Mouse (Mus musculus) heart, adult 2 months (tissue): Measurements from ENCODE around the gene Ptpn1. TPM values are rescaled to one million over a fixed set of nuclear protein-coding genes. Genes with fewer than 3 reads are reported as not detected.

Experiments
- DNase-seq, 2 experiments: peaks; one replicate each; pipeline ENCODE4 v3.0.0; 2021
- H3K27ac ChIP-seq: fragments of 200-600 bp; 2 replicates; pipeline ENCODE4 v1.8.1; 2022
- H3K27me3 ChIP-seq: fragments of 200-500 bp; 2 replicates; pipeline ENCODE4 v1.6.1; 2012; ENCODE audit warnings: mild to moderate bottlenecking, low read length, inconsistent platforms, mixed read lengths; ENCODE audit not compliant: control insufficient read depth, insufficient read depth
- H3K36me3 ChIP-seq: fragments of 200-500 bp; 2 replicates; pipeline ENCODE4 v1.6.1; 2012; ENCODE audit warnings: low read length, inconsistent platforms; ENCODE audit not compliant: control insufficient read depth, insufficient read depth
- H3K4me1 ChIP-seq: fragments of 200-500 bp; 2 replicates; pipeline ENCODE4 v1.6.1; 2011; ENCODE audit warnings: low read length; ENCODE audit not compliant: control insufficient read depth, insufficient read depth
- H3K4me3 ChIP-seq: fragments of 200-600 bp; 2 replicates; pipeline ENCODE4 v1.8.1; 2022
- H3K79me2 ChIP-seq: fragments of 200-500 bp; replicated peaks from 2 replicates; pipeline ENCODE4 v1.6.1; 2012; ENCODE audit warnings: mild to moderate bottlenecking, inconsistent platforms, low read length, moderate library complexity, mixed read lengths; ENCODE audit not compliant: control insufficient read depth, insufficient read depth
- H3K9ac ChIP-seq: fragments of 200-500 bp; 2 replicates; pipeline ENCODE4 v1.6.1; 2012; ENCODE audit warnings: low read depth, mild to moderate bottlenecking, control low read depth, inconsistent platforms, low read length, mixed read lengths
- CTCF ChIP-seq: fragments of 200-600 bp; IDR thresholded peaks from 2 replicates; pipeline ENCODE4 v1.8.1; 2022; ENCODE audit warnings: antibody characterized with exemption, mild to moderate bottlenecking, moderate library complexity
- EP300 ChIP-seq: fragments of 200-500 bp; IDR thresholded peaks from 2 replicates; pipeline ENCODE4 v1.6.1; 2011; ENCODE audit warnings: low read depth, low read length, control low read depth; ENCODE audit not compliant: insufficient read depth
- POLR2A ChIP-seq: fragments of 200-500 bp; IDR thresholded peaks from 2 replicates; pipeline ENCODE4 v1.6.1; 2011; ENCODE audit warnings: mild to moderate bottlenecking, low read depth, low read length, control low read depth; ENCODE audit not compliant: insufficient read depth
- WGBS: fragments of 180-500 bp; shearing (Covaris S2); methylation state at CpG from one replicate; pipeline ENCODE4 v1.1.7; 2018; 5-methylcytosine and 5-hydroxymethylcytosine counted together
- intact Hi-C: fragments of 180-260 bp; cut with DNase I; formaldehyde crosslinking; loops from one replicate; pipeline ENCODE4 v1.15.1; 2025
- polyA plus RNA-seq: library from polyadenylated mRNA; depleted of rRNA; stranded (reverse); fragments of >200 nt; gene quantifications from 2 replicates; pipeline ENCODE4 v1.2.3, GENCODE M21; 2012
- total RNA-seq, 2 experiments: library from RNA; stranded (reverse); gene quantifications; 2 replicates each; pipeline ENCODE4 v1.2.3; 2021

The Ptpn1 gene
- total and polyA plus RNA-seq, 3 experiments, result 15.7 to 23.2 (median 21.4) TPM

GRCm38 (mm10) chr2:167963176-167963575, 31.3 kb downstream of the Ptpn1 start:
- 67% methylated on average over 4 of the region's 4 CpGs for WGBS
- peaks cover 24% of the 10 kb centered on the region for H3K4me1 ChIP-seq
- no peak for TF ChIP-seq CTCF
- no peak for TF ChIP-seq EP300
- TF ChIP-seq POLR2A, result no peak
- no peak overlapping the region for H3K9ac ChIP-seq
- intact Hi-C loops, result no loop called here
- H3K4me3 ChIP-seq, result no peak overlapping the region
- DNase-seq, result no peak
- H3K79me2 ChIP-seq, result no peaks in the 10 kb centered on the region
- peaks cover 10% of the 10 kb centered on the region; the same call in 1 of the 2 replicates for H3K36me3 ChIP-seq
- no peak overlapping the region for H3K27ac ChIP-seq
- H3K27me3 ChIP-seq, result no peaks in the 10 kb centered on the region

- no peak for DNase-seq
- Histone ChIP-seq H3K4me1 (peaks cover 19% of the 10 kb centered on the region), H3K27me3 (no peaks in the 10 kb centered on the region), H3K4me3 (no peak overlapping the region), H3K9ac (no peak overlapping the region), H3K27ac (no peak overlapping the region), H3K79me2 (no peaks in the 10 kb centered on the region), H3K36me3 (peaks cover 10% of the 10 kb centered on the region; the same call in 1 of the 2 replicates)
- intact Hi-C loops, result no loop called here
- TF ChIP-seq EP300 (no peak), CTCF (no peak), POLR2A (no peak)
- 81% methylated on average over 9 of the region's 9 CpGs for WGBS
Observed at GRCm38 (mm10) chr2:167963778-167964300, 32.0 kb downstream of the Ptpn1 start.

- H3K9ac ChIP-seq, result no peak overlapping the region
- H3K27ac ChIP-seq, result no peak overlapping the region
- H3K27me3 ChIP-seq, result no peaks in the 10 kb centered on the region
- intact Hi-C loops, result no loop called here
- peaks cover 8% of the 10 kb centered on the region; the same call in 1 of the 2 replicates for H3K36me3 ChIP-seq
- H3K4me3 ChIP-seq, result no peak overlapping the region
- WGBS, result 52% methylated on average over 9 of the region's 9 CpGs
- no peak for DNase-seq
- no peak for TF ChIP-seq EP300
- TF ChIP-seq CTCF, result no peak
- TF ChIP-seq POLR2A, result no peak
- H3K4me1 ChIP-seq, result peaks cover 16% of the 10 kb centered on the region
- no peaks in the 10 kb centered on the region for H3K79me2 ChIP-seq
Observed at GRCm38 (mm10) chr2:167964320-167964719, 32.5 kb downstream of the Ptpn1 start.

DNA sequence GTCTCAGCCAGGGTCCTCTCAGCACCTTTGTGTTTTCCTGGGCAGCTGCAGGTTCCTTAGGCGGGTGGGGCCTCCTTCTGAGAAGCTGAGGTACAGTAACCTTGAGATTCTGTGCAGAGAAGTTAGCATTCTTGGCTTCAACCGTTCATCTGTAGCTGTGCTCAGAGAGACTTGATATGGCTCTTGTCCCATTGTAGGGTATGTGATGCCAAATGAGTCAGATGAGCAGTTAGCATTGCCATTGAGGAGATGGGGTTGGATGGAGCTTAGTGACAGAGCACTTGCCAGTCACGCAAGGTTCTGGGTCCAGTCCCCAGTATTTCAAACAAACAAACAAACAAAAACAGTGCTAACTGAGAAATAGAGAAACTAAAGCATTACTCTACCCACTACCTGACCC, 34.1 kb downstream of the Ptpn1 start:
- intact Hi-C loops, result no loop called here
- peaks cover 4% of the 10 kb centered on the region for H3K4me1 ChIP-seq
- H3K9ac ChIP-seq, result no peak overlapping the region
- H3K36me3 ChIP-seq, result no peaks in the 10 kb centered on the region
- WGBS, result 61% methylated on average over 3 of the region's 3 CpGs
- H3K27ac ChIP-seq, result no peak overlapping the region
- no peak for DNase-seq
- no peak for TF ChIP-seq POLR2A
- no peak for TF ChIP-seq CTCF
- no peak for TF ChIP-seq EP300
- H3K4me3 ChIP-seq, result no peak overlapping the region
- H3K27me3 ChIP-seq, result no peaks in the 10 kb centered on the region
- no peaks in the 10 kb centered on the region for H3K79me2 ChIP-seq

- intact Hi-C loops, result no loop called here
- Histone ChIP-seq H3K4me3 (no peak overlapping the region), H3K36me3 (no peaks in the 10 kb centered on the region), H3K79me2 (no peaks in the 10 kb centered on the region), H3K9ac (no peak overlapping the region), H3K4me1 (peaks cover 7% of the 10 kb centered on the region), H3K27me3 (no peaks in the 10 kb centered on the region), H3K27ac (no peak overlapping the region)
- TF ChIP-seq CTCF (no peak), POLR2A (no peak), EP300 (no peak)
- no peak for DNase-seq
- 88% methylated on average over 7 of the region's 7 CpGs for WGBS
Observed at GRCm38 (mm10) chr2:167968504-167968903, 36.6 kb downstream of the Ptpn1 start.

DNA sequence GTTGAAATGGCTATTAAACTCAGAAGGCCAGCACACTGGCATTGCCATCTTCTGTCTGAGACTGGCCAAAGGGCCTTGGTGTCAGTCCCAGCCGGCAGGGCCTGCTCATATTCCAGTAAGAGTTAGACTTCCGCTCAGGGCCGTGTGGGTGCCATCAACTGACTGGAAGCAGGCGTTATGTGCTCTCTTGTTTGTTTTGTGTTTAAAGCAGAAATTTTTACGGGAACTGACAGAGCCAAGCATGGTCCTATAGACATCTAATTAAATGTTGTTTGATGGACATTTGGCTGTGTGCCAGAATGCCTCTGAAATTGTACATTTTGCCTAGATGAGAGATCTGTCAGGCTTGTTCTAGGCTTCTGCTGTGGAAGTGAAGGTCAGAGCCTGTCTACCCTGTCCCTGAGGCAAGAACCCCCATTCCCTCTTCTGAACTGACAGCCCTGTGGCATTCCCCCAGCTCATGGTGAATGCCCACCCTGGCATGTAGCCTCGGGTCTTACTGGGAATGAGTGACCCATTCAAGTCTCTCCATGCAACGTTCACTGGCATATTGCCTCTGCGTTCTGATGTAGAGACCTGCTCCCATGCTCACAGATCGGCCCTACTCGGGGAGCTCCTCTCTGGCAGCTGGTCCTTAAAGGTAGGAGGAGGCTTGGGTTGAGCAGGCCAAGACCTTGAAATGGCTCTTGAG, 38.1 kb downstream of the Ptpn1 start:
- Histone ChIP-seq H3K27me3 (no peaks in the 10 kb centered on the region), H3K27ac (no peak overlapping the region), H3K4me1 (peaks cover 8% of the 10 kb centered on the region), H3K4me3 (no peak overlapping the region), H3K9ac (no peak overlapping the region), H3K36me3 (no peaks in the 10 kb centered on the region), H3K79me2 (no peaks in the 10 kb centered on the region)
- no peak for TF ChIP-seq POLR2A
- TF ChIP-seq CTCF, result no peak
- no peak for TF ChIP-seq EP300
- intact Hi-C loops, result no loop called here
- DNase-seq, result no peak
- WGBS, result 93% methylated on average over 10 of the region's 10 CpGs
